Mouse (Mus musculus): ENCODE measurements around the gene Myh11.

DNA sequence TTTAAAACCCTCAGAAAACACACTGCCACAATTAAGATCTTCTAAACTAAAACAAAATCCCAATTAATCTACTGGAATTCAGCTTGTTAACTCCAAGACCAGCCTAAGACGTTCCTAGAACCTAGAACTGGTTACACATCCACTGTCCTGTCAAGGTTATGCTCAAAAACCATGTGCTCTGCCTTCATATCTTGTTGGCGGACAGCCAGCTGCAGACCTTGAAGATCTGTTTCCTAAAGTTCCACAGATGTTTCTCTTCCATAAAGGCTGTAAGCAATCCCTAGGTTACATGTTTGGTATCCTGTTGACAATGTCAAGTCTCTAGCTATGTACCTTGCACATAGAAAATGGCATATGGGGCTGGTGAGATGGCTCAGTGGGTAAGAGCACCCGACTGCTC, 13.6 kb upstream of the Myh11 start:
- TF ChIP-seq GATA1 (IDR thresholded peaks at IDR 0.05; ENCODE audit: borderline replicate concordance, low read length) (no peak), FLI1 (IDR thresholded peaks at IDR 0.05; ENCODE audit: low read length) (no peak)
